Mouse (Mus musculus): ENCODE data around the gene Clk1. TPM values are rescaled to one million over a fixed set of nuclear protein-coding genes. Genes with fewer than 3 reads are reported as not detected.

Gene Clk1
- polyA plus RNA-seq (2014; fragmentation: Nextera tagmentation; extraction: Ambion mirVana), result 130 and 155 TPM in 2 replicates

- Histone ChIP-seq H3K27me3 (ENCODE audit: control insufficient read depth, insufficient read depth, low read length) (no peaks in the 10 kb centered on the region), H3K27ac (replicated peaks in 1 of 2; ENCODE audit: control insufficient read depth in 1 of 2, insufficient read depth in 1 of 2, low read depth in 2 of 2, low read length in 2 of 2) (peak within 1 kb of the TSS; percentile 93 to 100), H3K9me3 (ENCODE audit: control insufficient read depth, low read length) (no peaks in the 10 kb centered on the region), H3K4me2 (ENCODE audit: low read length) (peak within 1 kb of the TSS; percentile 87), H3K4me3 (ENCODE audit: control insufficient read depth in 1 of 2, insufficient read depth in 1 of 2, low read depth in 1 of 2, low read length in 2 of 2) (peak within 1 kb of the TSS; percentile 62 to 100), H3K4me1 (ENCODE audit: control insufficient read depth in 2 of 2, insufficient read depth in 2 of 2, low read length in 2 of 2) (peaks cover 2 to 17% of the 10 kb centered on the region in 2 experiments), H3K9ac (ENCODE audit: low read length) (peak within 1 kb of the TSS; percentile 100), H3K36me3 (ENCODE audit: control insufficient read depth, insufficient read depth, low read length) (peaks cover 28% of the 10 kb centered on the region)
- under 1% methylated on average over 79 of the region's 79 CpGs for WGBS
- ATAC-seq (ENCODE audit: insufficient number of reproducible peaks, insufficient read depth, low FRiP score, low read depth), result peak; percentile 95
Measured at GRCm38 (mm10) chr1:58423371-58424248, at the start of gene Clk1. Gene Clk1 (minus strand): TSS chr1:58424066.

GRCm38 (mm10) chr1:58465561-58465960 lies 41.7 kb upstream of the Clk1 start:
- WGBS, result 92% methylated on average over 4 of the region's 4 CpGs
- H3K9ac ChIP-seq (ENCODE audit: low read length), result no peak overlapping the region
- H3K27ac ChIP-seq (replicated peaks in 1 of 2; ENCODE audit: control insufficient read depth in 1 of 2, insufficient read depth in 1 of 2, low read depth in 2 of 2, low read length in 2 of 2), result no peak overlapping the region
- H3K27me3 ChIP-seq (ENCODE audit: control insufficient read depth, insufficient read depth, low read length), result no peaks in the 10 kb centered on the region
- no peaks in the 10 kb centered on the region for H3K9me3 ChIP-seq (ENCODE audit: control insufficient read depth, low read length)
- ATAC-seq (ENCODE audit: insufficient number of reproducible peaks, insufficient read depth, low FRiP score, low read depth), result no peak
- H3K4me2 ChIP-seq (ENCODE audit: low read length), result no peak overlapping the region
- H3K4me3 ChIP-seq (ENCODE audit: control insufficient read depth in 1 of 2, insufficient read depth in 1 of 2, low read depth in 1 of 2, low read length in 2 of 2), result no peak overlapping the region
- peaks cover 92% of the 10 kb centered on the region for H3K36me3 ChIP-seq (ENCODE audit: control insufficient read depth, insufficient read depth, low read length)
- H3K4me1 ChIP-seq (ENCODE audit: control insufficient read depth in 2 of 2, insufficient read depth in 2 of 2, low read length in 2 of 2), result no peaks in the 10 kb centered on the region

- H3K4me2 ChIP-seq (ENCODE audit: low read length), result no peak overlapping the region
- ATAC-seq (ENCODE audit: insufficient number of reproducible peaks, insufficient read depth, low FRiP score, low read depth), result no peak
- no peaks in the 10 kb centered on the region for H3K9me3 ChIP-seq (ENCODE audit: control insufficient read depth, low read length)
- no peaks in the 10 kb centered on the region for H3K27me3 ChIP-seq (ENCODE audit: control insufficient read depth, insufficient read depth, low read length)
- peaks cover 92% of the 10 kb centered on the region for H3K36me3 ChIP-seq (ENCODE audit: control insufficient read depth, insufficient read depth, low read length)
- WGBS, result 92% methylated on average over 4 of the region's 4 CpGs
- no peak overlapping the region for H3K4me3 ChIP-seq (ENCODE audit: control insufficient read depth in 1 of 2, insufficient read depth in 1 of 2, low read depth in 1 of 2, low read length in 2 of 2)
- H3K27ac ChIP-seq (replicated peaks in 1 of 2; ENCODE audit: control insufficient read depth in 1 of 2, insufficient read depth in 1 of 2, low read depth in 2 of 2, low read length in 2 of 2), result no peak overlapping the region
- no peak overlapping the region for H3K9ac ChIP-seq (ENCODE audit: low read length)
- H3K4me1 ChIP-seq (ENCODE audit: control insufficient read depth in 2 of 2, insufficient read depth in 2 of 2, low read length in 2 of 2), result no peaks in the 10 kb centered on the region
Measured at GRCm38 (mm10) chr1:58465042-58465441, 41.2 kb upstream of the Clk1 start.

- Histone ChIP-seq H3K27me3 (ENCODE audit: control insufficient read depth, insufficient read depth, low read length) (no peaks in the 10 kb centered on the region), H3K36me3 (ENCODE audit: control insufficient read depth, insufficient read depth, low read length) (peaks cover 92% of the 10 kb centered on the region), H3K27ac (replicated peaks in 1 of 2; ENCODE audit: control insufficient read depth in 1 of 2, insufficient read depth in 1 of 2, low read depth in 2 of 2, low read length in 2 of 2) (no peak overlapping the region), H3K4me2 (ENCODE audit: low read length) (no peak overlapping the region), H3K9ac (ENCODE audit: low read length) (no peak overlapping the region), H3K4me1 (ENCODE audit: control insufficient read depth in 2 of 2, insufficient read depth in 2 of 2, low read length in 2 of 2) (no peaks in the 10 kb centered on the region), H3K4me3 (ENCODE audit: control insufficient read depth in 1 of 2, insufficient read depth in 1 of 2, low read depth in 1 of 2, low read length in 2 of 2) (no peak overlapping the region), H3K9me3 (ENCODE audit: control insufficient read depth, low read length) (no peaks in the 10 kb centered on the region)
- WGBS, result 76% methylated on average over 2 of the region's 2 CpGs
- ATAC-seq (ENCODE audit: insufficient number of reproducible peaks, insufficient read depth, low FRiP score, low read depth), result no peak
Measured at GRCm38 (mm10) chr1:58463935-58464334, 40.1 kb upstream of the Clk1 start.

- H3K4me3 ChIP-seq (ENCODE audit: control insufficient read depth in 1 of 2, insufficient read depth in 1 of 2, low read depth in 1 of 2, low read length in 2 of 2), result no peak overlapping the region
- peaks cover 3 to 4% of the 10 kb centered on the region in 2 experiments; a peak in 3 of 4 replicates for H3K4me1 ChIP-seq (ENCODE audit: control insufficient read depth in 2 of 2, insufficient read depth in 2 of 2, low read length in 2 of 2)
- no peaks in the 10 kb centered on the region for H3K27me3 ChIP-seq (ENCODE audit: control insufficient read depth, insufficient read depth, low read length)
- WGBS, result 97% methylated on average over 3 of the region's 3 CpGs
- H3K27ac ChIP-seq (replicated peaks in 1 of 2; ENCODE audit: control insufficient read depth in 1 of 2, insufficient read depth in 1 of 2, low read depth in 2 of 2, low read length in 2 of 2), result no peak overlapping the region
- H3K36me3 ChIP-seq (ENCODE audit: control insufficient read depth, insufficient read depth, low read length), result peaks cover 100% of the 10 kb centered on the region
- no peak for ATAC-seq (ENCODE audit: insufficient number of reproducible peaks, insufficient read depth, low FRiP score, low read depth)
- H3K9me3 ChIP-seq (ENCODE audit: control insufficient read depth, low read length), result no peaks in the 10 kb centered on the region
- H3K9ac ChIP-seq (ENCODE audit: low read length), result no peak overlapping the region
- H3K4me2 ChIP-seq (ENCODE audit: low read length), result no peak overlapping the region
Measured at GRCm38 (mm10) chr1:58460566-58460965, 36.7 kb upstream of the Clk1 start.

GRCm38 (mm10) chr1:58458867-58459266 lies 35.0 kb upstream of the Clk1 start:
- WGBS, result 28% methylated on average over 2 of the region's 2 CpGs
- H3K9ac ChIP-seq (ENCODE audit: low read length), result no peak overlapping the region
- peaks cover 3 to 4% of the 10 kb centered on the region in 2 experiments; a peak in 3 of 4 replicates for H3K4me1 ChIP-seq (ENCODE audit: control insufficient read depth in 2 of 2, insufficient read depth in 2 of 2, low read length in 2 of 2)
- no peak for ATAC-seq (ENCODE audit: insufficient number of reproducible peaks, insufficient read depth, low FRiP score, low read depth)
- peaks cover 99% of the 10 kb centered on the region for H3K36me3 ChIP-seq (ENCODE audit: control insufficient read depth, insufficient read depth, low read length)
- no peak overlapping the region for H3K4me2 ChIP-seq (ENCODE audit: low read length)
- H3K27me3 ChIP-seq (ENCODE audit: control insufficient read depth, insufficient read depth, low read length), result no peaks in the 10 kb centered on the region
- H3K9me3 ChIP-seq (ENCODE audit: control insufficient read depth, low read length), result no peaks in the 10 kb centered on the region
- no peak overlapping the region for H3K4me3 ChIP-seq (ENCODE audit: control insufficient read depth in 1 of 2, insufficient read depth in 1 of 2, low read depth in 1 of 2, low read length in 2 of 2)
- peak overlapping the region in 1 of 2 experiments; percentile 49; a peak in 2 of 4 replicates for H3K27ac ChIP-seq (replicated peaks in 1 of 2; ENCODE audit: control insufficient read depth in 1 of 2, insufficient read depth in 1 of 2, low read depth in 2 of 2, low read length in 2 of 2)

- WGBS, result 81% methylated on average over 5 of the region's 5 CpGs
Measured at GRCm38 (mm10) chr1:58458175-58458574, 34.3 kb upstream of the Clk1 start.

More at GRCm38 (mm10) chr1:58458175-58458574, 34.3 kb upstream of the Clk1 start:
- H3K4me2 ChIP-seq (ENCODE audit: low read length), result no peak overlapping the region
- ATAC-seq (ENCODE audit: insufficient number of reproducible peaks, insufficient read depth, low FRiP score, low read depth), result no peak
- H3K9ac ChIP-seq (ENCODE audit: low read length), result no peak overlapping the region
- H3K27me3 ChIP-seq (ENCODE audit: control insufficient read depth, insufficient read depth, low read length), result no peaks in the 10 kb centered on the region
- no peak overlapping the region; a peak in 1 of 4 replicates for H3K27ac ChIP-seq (replicated peaks in 1 of 2; ENCODE audit: control insufficient read depth in 1 of 2, insufficient read depth in 1 of 2, low read depth in 2 of 2, low read length in 2 of 2)
- H3K4me3 ChIP-seq (ENCODE audit: control insufficient read depth in 1 of 2, insufficient read depth in 1 of 2, low read depth in 1 of 2, low read length in 2 of 2), result no peak overlapping the region
- H3K36me3 ChIP-seq (ENCODE audit: control insufficient read depth, insufficient read depth, low read length), result peaks cover 99% of the 10 kb centered on the region
- peaks cover 3 to 4% of the 10 kb centered on the region in 2 experiments; a peak in 3 of 4 replicates for H3K4me1 ChIP-seq (ENCODE audit: control insufficient read depth in 2 of 2, insufficient read depth in 2 of 2, low read length in 2 of 2)
- H3K9me3 ChIP-seq (ENCODE audit: control insufficient read depth, low read length), result no peaks in the 10 kb centered on the region

Data from heart, embryonic 14.5 days (tissue).